Mouse (Mus musculus) stomach, embryonic 14.5 days (tissue): ENCODE measurements around the gene Dusp10. TPM values are rescaled to one million over a fixed set of nuclear protein-coding genes. Genes with fewer than 3 reads are reported as not detected.

Source experiments
- ATAC-seq: fragments of 200-750 bp; cut with Nextera tagmentation; 2 replicates; pipeline ENCODE4 v1.8.0; 2017; ENCODE audit warnings: low read depth, moderate TSS enrichment; ENCODE audit not compliant: insufficient number of reproducible peaks, insufficient read depth, low FRiP score
- H3K27ac ChIP-seq: fragments of 300-500 bp; sonication (generic); 2 replicates; pipeline ENCODE4 v1.5.1; 2014; ENCODE audit warnings: mild to moderate bottlenecking, low read length, moderate library complexity, mixed read lengths
- H3K27me3 ChIP-seq: fragments of 300-500 bp; sonication (generic); 2 replicates; pipeline ENCODE4 v1.6.1; 2014; ENCODE audit warnings: low read length, control low read depth, mixed read lengths; ENCODE audit not compliant: control insufficient read depth, insufficient read depth
- H3K36me3 ChIP-seq: fragments of 300-500 bp; sonication (generic); 2 replicates; pipeline ENCODE4 v1.6.1; 2014; ENCODE audit warnings: mild to moderate bottlenecking, control low read depth, low read length, moderate library complexity, mixed read lengths; ENCODE audit not compliant: control insufficient read depth, insufficient read depth
- H3K4me1 ChIP-seq: fragments of 300-500 bp; sonication (generic); 2 replicates; pipeline ENCODE4 v1.6.1; 2014; ENCODE audit warnings: low read length, control low read depth, mixed read lengths; ENCODE audit not compliant: control insufficient read depth, insufficient read depth
- H3K4me2 ChIP-seq: fragments of 300-500 bp; sonication (generic); replicated peaks from 2 replicates; pipeline ENCODE4 v1.6.1; 2014; ENCODE audit warnings: low read depth, low read length, control low read depth
- H3K4me3 ChIP-seq: fragments of 300-500 bp; sonication (generic); 2 replicates; pipeline ENCODE4 v1.5.1; 2014; ENCODE audit warnings: low read depth, low read length, control low read depth
- H3K9ac ChIP-seq: fragments of 300-500 bp; sonication (generic); replicated peaks from 2 replicates; pipeline ENCODE4 v1.6.1; 2014; ENCODE audit warnings: low read depth, mild to moderate bottlenecking, control low read depth, low read length, moderate library complexity, mixed read lengths
- H3K9me3 ChIP-seq: fragments of 300-500 bp; sonication (generic); 2 replicates; pipeline ENCODE4 v1.6.1; 2016; ENCODE audit warnings: low read depth, low read length, control low read depth; ENCODE audit not compliant: control insufficient read depth
- WGBS: fragments of 180-500 bp; shearing (Covaris S2); extraction: QIAGEN DNeasy Blood & Tissue Kit; methylation state at CpG from one replicate; pipeline ENCODE4 v1.1.7; 2014; 5-methylcytosine and 5-hydroxymethylcytosine counted together
- polyA plus RNA-seq: library from polyadenylated mRNA; unstranded; fragments of >200 nt; fragmentation: Nextera tagmentation; extraction: Ambion mirVana; gene quantifications from 2 replicates; pipeline ENCODE4 v1.2.1, GENCODE M21; 2014

Dusp10 gene
- 9.0 and 9.9 TPM in 2 replicates for polyA plus RNA-seq

GRCm38 (mm10) chr1:184013106-184013505, at the start of gene Dusp10:
Gene Dusp10, plus strand, starts transcription at chr1:184013302.
- Histone ChIP-seq H3K27ac (no peak within 1 kb of the TSS), H3K36me3 (no peaks in the 10 kb centered on the region), H3K4me3 (no peak within 1 kb of the TSS), H3K9ac (no peak within 1 kb of the TSS), H3K4me1 (no peaks in the 10 kb centered on the region), H3K27me3 (no peaks in the 10 kb centered on the region), H3K9me3 (no peaks in the 10 kb centered on the region), H3K4me2 (no peak within 1 kb of the TSS)
- no peak for ATAC-seq
- WGBS, result 90% methylated on average over 4 of the region's 4 CpGs

DNA sequence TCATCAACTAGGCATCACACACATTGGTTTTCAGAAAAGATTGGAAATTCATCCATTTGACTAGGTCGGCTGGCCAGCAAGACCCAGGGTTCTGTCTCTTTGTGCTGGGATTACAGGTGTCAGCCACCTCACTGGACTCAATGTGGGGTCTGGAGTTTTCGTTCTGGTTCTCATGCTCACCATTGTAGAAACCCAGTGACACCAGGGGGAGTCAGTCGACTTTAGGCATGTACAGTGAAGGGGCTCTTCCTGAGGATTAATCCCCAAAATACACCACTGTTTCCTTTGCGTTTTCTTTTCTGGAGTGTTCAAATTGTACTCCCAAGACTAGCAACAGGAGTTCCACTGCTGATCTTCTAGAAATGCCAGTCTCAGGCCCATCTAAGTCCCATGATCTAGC, 47.8 kb upstream of the Dusp10 start:
- H3K9ac ChIP-seq, result no peak overlapping the region
- no peak overlapping the region for H3K27ac ChIP-seq
- H3K27me3 ChIP-seq, result no peaks in the 10 kb centered on the region
- H3K9me3 ChIP-seq, result no peaks in the 10 kb centered on the region
- H3K4me2 ChIP-seq, result no peak overlapping the region
- no peak for ATAC-seq
- no peak overlapping the region for H3K4me3 ChIP-seq
- H3K4me1 ChIP-seq, result no peaks in the 10 kb centered on the region
- H3K36me3 ChIP-seq, result no peaks in the 10 kb centered on the region
- 71% methylated on average over 4 of the region's 4 CpGs for WGBS

GRCm38 (mm10) chr1:183969265-183969664, 43.8 kb upstream of the Dusp10 start:
- Histone ChIP-seq H3K9me3 (no peaks in the 10 kb centered on the region), H3K4me2 (no peak overlapping the region), H3K4me3 (no peak overlapping the region), H3K27me3 (no peaks in the 10 kb centered on the region), H3K9ac (no peak overlapping the region), H3K27ac (no peak overlapping the region), H3K4me1 (no peaks in the 10 kb centered on the region), H3K36me3 (no peaks in the 10 kb centered on the region)
- WGBS, result 76% methylated on average over 1 of the region's 1 CpGs
- no peak for ATAC-seq

DNA sequence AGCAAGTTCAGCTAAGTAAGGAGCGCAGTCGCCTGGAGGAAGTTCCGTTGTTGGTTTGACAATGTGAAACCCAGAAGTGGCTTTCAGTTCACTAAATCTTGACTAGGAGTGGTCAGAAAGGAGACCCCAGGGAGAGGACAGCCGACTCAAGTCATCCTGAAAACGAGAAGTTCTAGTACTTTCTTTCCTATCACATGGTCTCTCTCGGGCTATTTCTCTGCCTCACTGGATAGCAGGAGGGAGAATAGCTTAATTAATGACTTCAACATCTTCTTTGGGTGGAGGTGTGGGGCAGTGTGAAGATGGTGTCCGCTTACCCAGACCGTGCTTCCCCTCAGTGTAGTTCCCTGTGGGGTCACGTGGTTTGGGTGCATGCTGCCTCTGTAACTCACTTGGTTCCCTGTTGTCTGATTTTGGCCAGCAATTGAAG, 33.3 kb upstream of the Dusp10 start:
- Histone ChIP-seq H3K27ac (no peak overlapping the region), H3K9me3 (no peaks in the 10 kb centered on the region), H3K4me3 (no peak overlapping the region), H3K4me2 (no peak overlapping the region), H3K9ac (no peak overlapping the region), H3K4me1 (no peaks in the 10 kb centered on the region), H3K36me3 (no peaks in the 10 kb centered on the region), H3K27me3 (no peaks in the 10 kb centered on the region)
- no peak for ATAC-seq
- 87% methylated on average over 9 of the region's 9 CpGs for WGBS

- Histone ChIP-seq H3K4me2 (no peak overlapping the region), H3K4me1 (no peaks in the 10 kb centered on the region), H3K36me3 (no peaks in the 10 kb centered on the region), H3K9ac (no peak overlapping the region), H3K9me3 (no peaks in the 10 kb centered on the region), H3K4me3 (no peak overlapping the region), H3K27me3 (no peaks in the 10 kb centered on the region), H3K27ac (no peak overlapping the region)
- WGBS, result 36% methylated on average over 13 of the region's 13 CpGs
- ATAC-seq, result no peak
Measured at GRCm38 (mm10) chr1:183982108-183982507, 31.0 kb upstream of the Dusp10 start.

DNA sequence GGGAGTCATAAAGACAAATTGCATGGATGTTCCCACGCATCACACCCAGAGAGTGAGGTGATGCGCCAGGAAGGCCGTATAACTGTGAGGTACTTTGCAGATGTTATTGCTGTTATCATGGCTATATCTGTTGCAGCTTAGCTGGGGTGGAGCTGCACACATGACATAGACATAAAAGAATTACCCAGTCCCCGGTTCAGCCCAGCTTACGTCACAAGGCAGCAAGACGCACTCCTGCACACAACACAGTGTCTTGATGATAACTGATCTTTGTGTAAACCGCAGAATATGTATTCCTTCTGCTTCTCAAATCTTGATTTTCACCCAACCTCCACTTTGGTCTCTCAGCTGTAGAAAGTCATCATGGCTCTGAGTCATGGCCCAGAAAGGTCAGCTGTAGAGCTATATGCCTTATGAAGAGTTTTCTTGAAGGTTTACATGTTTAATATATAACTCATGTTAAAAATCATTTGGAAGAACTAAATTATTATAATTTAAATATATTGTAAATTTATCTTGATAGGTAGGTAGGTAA, 25.3 kb upstream of the Dusp10 start:
- 84% methylated on average over 7 of the region's 7 CpGs for WGBS
- no peak overlapping the region for H3K9ac ChIP-seq

DNA sequence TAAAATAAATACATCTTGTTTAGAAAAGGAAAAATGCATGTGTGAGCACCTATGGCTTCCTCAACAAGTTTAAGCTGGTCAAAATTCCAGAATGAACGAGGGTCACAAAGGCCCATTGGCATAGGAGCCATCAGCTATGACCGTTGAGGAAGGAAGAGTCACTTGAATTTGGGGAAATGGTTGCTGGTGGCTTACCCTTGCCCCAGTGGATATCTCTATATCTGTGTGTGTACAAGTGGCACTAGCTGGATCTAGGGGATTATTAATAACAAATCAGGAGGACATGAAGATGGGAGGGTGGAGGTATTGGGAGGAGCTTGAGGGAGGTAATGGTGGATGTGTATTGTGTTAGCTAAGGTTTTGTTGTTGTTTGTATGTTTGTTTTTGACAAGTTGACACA, 21.2 kb upstream of the Dusp10 start:
- ATAC-seq, result no peak
- WGBS, result 90% methylated on average over 2 of the region's 2 CpGs
- H3K4me3 ChIP-seq, result no peak overlapping the region
- H3K27me3 ChIP-seq, result no peaks in the 10 kb centered on the region
- no peak overlapping the region for H3K27ac ChIP-seq
- no peak overlapping the region for H3K4me2 ChIP-seq
- no peaks in the 10 kb centered on the region for H3K4me1 ChIP-seq
- no peak overlapping the region for H3K9ac ChIP-seq
- H3K36me3 ChIP-seq, result no peaks in the 10 kb centered on the region
- no peaks in the 10 kb centered on the region for H3K9me3 ChIP-seq

More for the DNA sequence above, 25.3 kb upstream of the Dusp10 start:
- no peak for ATAC-seq
- no peaks in the 10 kb centered on the region for H3K9me3 ChIP-seq
- H3K4me2 ChIP-seq, result no peak overlapping the region
- H3K27me3 ChIP-seq, result no peaks in the 10 kb centered on the region
- no peak overlapping the region for H3K27ac ChIP-seq
- no peaks in the 10 kb centered on the region for H3K36me3 ChIP-seq
- no peaks in the 10 kb centered on the region for H3K4me1 ChIP-seq
- H3K4me3 ChIP-seq, result no peak overlapping the region

GRCm38 (mm10) chr1:183997207-183997606, 15.9 kb upstream of the Dusp10 start:
- Histone ChIP-seq H3K4me2 (no peak overlapping the region), H3K27me3 (no peaks in the 10 kb centered on the region), H3K9me3 (no peaks in the 10 kb centered on the region), H3K36me3 (no peaks in the 10 kb centered on the region), H3K27ac (no peak overlapping the region), H3K4me3 (no peak overlapping the region), H3K4me1 (no peaks in the 10 kb centered on the region), H3K9ac (no peak overlapping the region)
- no peak for ATAC-seq
- 63% methylated on average over 2 of the region's 2 CpGs for WGBS

GRCm38 (mm10) chr1:184002470-184002869, 10.6 kb upstream of the Dusp10 start:
- no peak overlapping the region for H3K9ac ChIP-seq
- H3K4me1 ChIP-seq, result no peaks in the 10 kb centered on the region
- ATAC-seq, result no peak
- no peaks in the 10 kb centered on the region for H3K9me3 ChIP-seq
- no peak overlapping the region for H3K4me3 ChIP-seq
- H3K27ac ChIP-seq, result no peak overlapping the region
- H3K27me3 ChIP-seq, result no peaks in the 10 kb centered on the region
- no peak overlapping the region for H3K4me2 ChIP-seq
- 85% methylated on average over 2 of the region's 2 CpGs for WGBS
- H3K36me3 ChIP-seq, result no peaks in the 10 kb centered on the region
